22 mouse cellular contexts compared by ENCODE assay signal in genomic region chr13:102761410-102761809, GRCm38 (mm10).
"Had no signal": no experiment of that assay in that cellular context is flagged by ENCODE, and none has a peak within 500 bp of the region (broad histone marks: within the 10 kb centered on the region; RNA-seq: fewer than 3 reads in every experiment).

No protein-coding gene starts in this region.

- H3K27ac ChIP-seq: gastrocnemius, adult 2 months; heart, adult 2 months; heart, embryonic 10.5 days; hindbrain, embryonic 12.5 days; hindbrain, embryonic 14.5 days; left cerebral cortex, adult 2 months; limb, embryonic 10.5 days; limb, embryonic 12.5 days; liver, embryonic 13.5 days had no signal

- H3K4me1 ChIP-seq: limb, embryonic 12.5 days had no signal

- ATAC-seq: hindbrain, embryonic 16.5 days; intestine, embryonic 16.5 days had no signal

- H3K4me3 ChIP-seq: gastrocnemius, adult 2 months; heart, adult 2 months; heart, embryonic 10.5 days; heart, embryonic 12.5 days; hindbrain, embryonic 12.5 days; left cerebral cortex, adult 2 months; limb, embryonic 10.5 days; limb, embryonic 12.5 days; liver, embryonic 13.5 days had no signal

- H3K27me3 ChIP-seq: heart, embryonic 12.5 days; hindbrain, embryonic 12.5 days; limb, embryonic 12.5 days; liver, embryonic 13.5 days had no signal

- DNase-seq: gastrocnemius, adult 2 months; gastrocnemius, postnatal 10 days; gastrocnemius, postnatal 25 days; heart, adult 2 months; heart, postnatal 10 days; heart, postnatal 4 days; kidney, adult 18-20 months; kidney, adult 8-10 months; kidney, postnatal 10 days; kidney, postnatal 25 days; kidney, postnatal 4 days; liver; liver, embryonic 13.5 days had no signal
